Mouse (Mus musculus): ENCODE measurements around the gene Rrbp1. TPM values are rescaled to one million over a fixed set of nuclear protein-coding genes. Genes with fewer than 3 reads are reported as not detected.

Rrbp1 gene
- polyA plus RNA-seq, 1 experiment from 2014 or later, result 42.7 TPM

- Histone ChIP-seq H3K4me3 (no peak overlapping the region), H3K4me1 (no peaks in the 10 kb centered on the region), H3K36me3 (no peaks in the 10 kb centered on the region), H3K4me2 (replicated peaks) (no peak overlapping the region), H3K9ac (no peak overlapping the region), H3K27ac (no peak overlapping the region), H3K9me3 (no peaks in the 10 kb centered on the region), H3K27me3 (replicated peaks) (0 out of 2 replicates have a peak, but pooled peaks cover 4% of the 10 kb centered on the region)
- ATAC-seq (ENCODE audit: low FRiP score, low read depth), result no peak
- WGBS, result 77% methylated on average over 3 of the region's 3 CpGs
These were observed 11.4 kb upstream of the Rrbp1 start for GRCm38 (mm10) chr2:144022441-144022840.

- H3K9ac ChIP-seq, result no peak overlapping the region
- 0 out of 2 replicates have a peak, but pooled peaks cover 4% of the 10 kb centered on the region for H3K27me3 ChIP-seq (replicated peaks)
- H3K4me2 ChIP-seq (replicated peaks), result no peak overlapping the region
- no peaks in the 10 kb centered on the region for H3K4me1 ChIP-seq
- no peak overlapping the region for H3K27ac ChIP-seq
- no peaks in the 10 kb centered on the region for H3K9me3 ChIP-seq
- no peaks in the 10 kb centered on the region for H3K36me3 ChIP-seq
- 62% methylated on average over 2 of the region's 2 CpGs for WGBS
- H3K4me3 ChIP-seq, result no peak overlapping the region
- no peak for ATAC-seq (ENCODE audit: low FRiP score, low read depth)
These were observed 8.9 kb upstream of the Rrbp1 start for GRCm38 (mm10) chr2:144019971-144020370.

GRCm38 (mm10) chr2:144015861-144016260 is 4.8 kb upstream of the Rrbp1 start:
- WGBS, result 82% methylated on average over 9 of the region's 9 CpGs
- H3K4me1 ChIP-seq, result 0 out of 2 replicates have a peak, but pooled peaks cover 9% of the 10 kb centered on the region
- no peak overlapping the region for H3K27ac ChIP-seq
- no peak overlapping the region for H3K9ac ChIP-seq
- no peak overlapping the region for H3K4me2 ChIP-seq (replicated peaks)
- no peak overlapping the region for H3K4me3 ChIP-seq
- 0 out of 2 replicates have a peak, but pooled peaks cover 4% of the 10 kb centered on the region for H3K27me3 ChIP-seq (replicated peaks)
- H3K36me3 ChIP-seq, result no peaks in the 10 kb centered on the region
- H3K9me3 ChIP-seq, result no peaks in the 10 kb centered on the region
- ATAC-seq (ENCODE audit: low FRiP score, low read depth), result no peak

- Histone ChIP-seq H3K27me3 (replicated peaks) (0 out of 2 replicates have a peak, but pooled peaks cover under 1% of the 10 kb centered on the region), H3K36me3 (no peaks in the 10 kb centered on the region), H3K27ac (no peak overlapping the region), H3K4me2 (replicated peaks) (no peak overlapping the region), H3K9ac (no peak overlapping the region), H3K4me3 (no peak overlapping the region), H3K4me1 (0 out of 2 replicates have a peak, but pooled peaks cover 16% of the 10 kb centered on the region), H3K9me3 (no peaks in the 10 kb centered on the region)
- no peak for ATAC-seq (ENCODE audit: low FRiP score, low read depth)
- 44% methylated on average over 5 of the region's 5 CpGs for WGBS
These were observed 3.4 kb upstream of the Rrbp1 start for GRCm38 (mm10) chr2:144014481-144014880.

GRCm38 (mm10) chr2:144014051-144014450 is 3.0 kb upstream of the Rrbp1 start:
- H3K4me2 ChIP-seq (replicated peaks), result no peak overlapping the region
- no peaks in the 10 kb centered on the region for H3K27me3 ChIP-seq (replicated peaks)
- no peak overlapping the region for H3K27ac ChIP-seq
- no peak overlapping the region for H3K4me3 ChIP-seq
- H3K9ac ChIP-seq, result no peak overlapping the region
- H3K9me3 ChIP-seq, result no peaks in the 10 kb centered on the region
- no peak for ATAC-seq (ENCODE audit: low FRiP score, low read depth)
- H3K36me3 ChIP-seq, result no peaks in the 10 kb centered on the region
- H3K4me1 ChIP-seq, result 0 out of 2 replicates have a peak, but pooled peaks cover 18% of the 10 kb centered on the region
- WGBS, result 85% methylated on average over 11 of the region's 11 CpGs

- Histone ChIP-seq H3K9me3 (no peaks in the 10 kb centered on the region), H3K27ac (peak overlapping the region; percentile 83), H3K4me2 (replicated peaks) (peak overlapping the region; percentile 72), H3K4me1 (0 out of 2 replicates have a peak, but pooled peaks cover 18% of the 10 kb centered on the region), H3K9ac (peak overlapping the region; percentile 87), H3K27me3 (replicated peaks) (no peaks in the 10 kb centered on the region), H3K36me3 (no peaks in the 10 kb centered on the region), H3K4me3 (peak overlapping the region; percentile 91)
- peak; percentile 52 for ATAC-seq (ENCODE audit: low FRiP score, low read depth)
- WGBS, result under 1% methylated on average over 99 of the region's 107 CpGs
These were observed 600 bp downstream of the Rrbp1 start for GRCm38 (mm10) chr2:144010282-144011044.

- no peaks in the 10 kb centered on the region for H3K9me3 ChIP-seq
- no peaks in the 10 kb centered on the region for H3K27me3 ChIP-seq (replicated peaks)
- peak overlapping the region; percentile 87 for H3K9ac ChIP-seq
- no peak overlapping the region for H3K27ac ChIP-seq
- H3K4me2 ChIP-seq (replicated peaks), result peak overlapping the region; percentile 72
- no peak; the same call in 1 of the 2 replicates for ATAC-seq (ENCODE audit: low FRiP score, low read depth)
- peak overlapping the region; percentile 91 for H3K4me3 ChIP-seq
- WGBS, result 5% methylated on average over 30 of the region's 30 CpGs
- no peaks in the 10 kb centered on the region for H3K36me3 ChIP-seq
- 0 out of 2 replicates have a peak, but pooled peaks cover 18% of the 10 kb centered on the region for H3K4me1 ChIP-seq
These were observed 1.3 kb downstream of the Rrbp1 start for GRCm38 (mm10) chr2:144009551-144010281.

- H3K9ac ChIP-seq, result no peak overlapping the region
- WGBS, result 92% methylated on average over 1 of the region's 1 CpGs
- no peaks in the 10 kb centered on the region for H3K36me3 ChIP-seq
- ATAC-seq (ENCODE audit: low FRiP score, low read depth), result no peak
- H3K4me2 ChIP-seq (replicated peaks), result peak overlapping the region; percentile 72
- H3K9me3 ChIP-seq, result no peaks in the 10 kb centered on the region
- H3K4me1 ChIP-seq, result 0 out of 2 replicates have a peak, but pooled peaks cover 14% of the 10 kb centered on the region
- no peak overlapping the region for H3K4me3 ChIP-seq
- no peaks in the 10 kb centered on the region for H3K27me3 ChIP-seq (replicated peaks)
- no peak overlapping the region for H3K27ac ChIP-seq
These were observed 2.0 kb downstream of the Rrbp1 start for GRCm38 (mm10) chr2:144009081-144009480.

- WGBS, result 92% methylated on average over 4 of the region's 4 CpGs
- Histone ChIP-seq H3K36me3 (no peaks in the 10 kb centered on the region), H3K27ac (no peak overlapping the region), H3K27me3 (replicated peaks) (no peaks in the 10 kb centered on the region), H3K4me1 (0 out of 2 replicates have a peak, but pooled peaks cover 9% of the 10 kb centered on the region), H3K4me2 (replicated peaks) (no peak overlapping the region), H3K4me3 (no peak overlapping the region), H3K9me3 (no peaks in the 10 kb centered on the region), H3K9ac (no peak overlapping the region)
- ATAC-seq (ENCODE audit: low FRiP score, low read depth), result no peak
These were observed 3.9 kb downstream of the Rrbp1 start for GRCm38 (mm10) chr2:144007211-144007610.

- H3K4me3 ChIP-seq, result no peak overlapping the region
- no peaks in the 10 kb centered on the region for H3K9me3 ChIP-seq
- no peak overlapping the region for H3K27ac ChIP-seq
- H3K36me3 ChIP-seq, result no peaks in the 10 kb centered on the region
- H3K4me1 ChIP-seq, result 0 out of 2 replicates have a peak, but pooled peaks cover 9% of the 10 kb centered on the region
- no peak overlapping the region for H3K4me2 ChIP-seq (replicated peaks)
- no peaks in the 10 kb centered on the region for H3K27me3 ChIP-seq (replicated peaks)
- no peak for ATAC-seq (ENCODE audit: low FRiP score, low read depth)
- WGBS, result 78% methylated on average over 6 of the region's 6 CpGs
- no peak overlapping the region for H3K9ac ChIP-seq
These were observed 4.4 kb downstream of the Rrbp1 start for GRCm38 (mm10) chr2:144006686-144007085.

GRCm38 (mm10) chr2:144005166-144005955 is 5.7 kb downstream of the Rrbp1 start:
- ATAC-seq (ENCODE audit: low FRiP score, low read depth), result no peak
- Histone ChIP-seq H3K9ac (no peak overlapping the region), H3K36me3 (no peaks in the 10 kb centered on the region), H3K9me3 (no peaks in the 10 kb centered on the region), H3K27me3 (replicated peaks) (no peaks in the 10 kb centered on the region), H3K4me2 (replicated peaks) (no peak overlapping the region), H3K4me3 (no peak overlapping the region), H3K4me1 (0 out of 2 replicates have a peak, but pooled peaks cover 9% of the 10 kb centered on the region), H3K27ac (no peak overlapping the region)
- 82% methylated on average over 6 of the region's 6 CpGs for WGBS

Data from neural tube, embryonic 12.5 days (tissue).